Mouse (Mus musculus) Patski (cell line): Measurements from ENCODE around the gene Maco1. TPM values are rescaled to one million over a fixed set of nuclear protein-coding genes. Genes with fewer than 3 reads are reported as not detected.

Source experiments
- ATAC-seq: fragments of 100-300 bp; one replicate; pipeline ENCODE4 v1.8.0; 2021
- CTCF ChIA-PET: fragments of 350-600 bp; sonication (Branson Sonifier 250); formaldehyde crosslinking; loops from one replicate; lab custom pipeline; 2022; ENCODE audit warnings: inconsistent platforms; lab: Charles Lee
- POLR2A ChIA-PET: fragments of 350-600 bp; sonication (Branson Sonifier 250); formaldehyde crosslinking; loops from one replicate; lab custom pipeline; 2022; ENCODE audit warnings: antibody characterized with exemption, inconsistent platforms; lab: Charles Lee
- DNase-seq: peaks from one replicate; pipeline ENCODE4 v3.0.0-alpha.2; 2011; ENCODE audit warnings: low read depth, low spot score
- H3K27me3 ChIP-seq: fragments of 371-371 bp; one replicate; pipeline ENCODE4 v1.5.1; 2021
- CTCF ChIP-seq: fragments of 100-300 bp; IDR thresholded peaks from one replicate; pipeline ENCODE4 v1.5.1; 2021
- in situ Hi-C: fragments of 300-500 bp; cut with MboI; formaldehyde crosslinking; loops from 3 replicates; pipeline ENCODE4 v1.11.1; 2018; ENCODE audit warnings: low pct_unique_long_range_greater_than_20kb, mixed read lengths
- polyA plus RNA-seq: library from polyadenylated mRNA; unstranded; gene quantifications from one replicate; pipeline ENCODE4 v1.2.3, GENCODE M21; 2021

The Maco1 gene
- polyA plus RNA-seq, 1 experiment from 2014 or later, result 27.0 TPM

DNA sequence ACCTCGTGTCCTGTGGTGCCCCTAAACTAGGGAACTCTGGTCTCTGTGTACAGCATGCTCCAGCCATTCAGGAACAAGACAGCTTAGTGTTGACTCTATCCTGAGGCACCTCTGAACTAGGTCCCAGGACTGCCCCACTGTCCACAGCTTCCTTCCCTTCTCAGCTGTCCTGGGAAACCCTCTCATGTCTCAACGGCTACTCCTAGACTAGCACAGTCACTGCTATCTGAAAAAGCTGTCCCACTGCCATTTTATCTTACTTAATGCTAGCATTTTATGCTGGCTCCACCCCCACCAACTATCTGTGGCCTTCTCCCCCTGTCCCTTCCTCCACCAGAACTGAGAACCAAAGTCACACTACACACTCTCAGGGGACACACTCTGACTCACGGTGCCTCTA lies 88.8 kb downstream of the Maco1 start:
- ATAC-seq, result no peak
- no peak for TF ChIP-seq CTCF
- no peak for DNase-seq
- ChIA-PET POLR2A (no interaction called here), CTCF (no interaction called here)
- in situ Hi-C loops, result no loop called here
- H3K27me3 ChIP-seq, result no peaks in the 10 kb centered on the region

- H3K27me3 ChIP-seq, result no peaks in the 10 kb centered on the region
- in situ Hi-C loops, result no loop called here
These were observed 90.8 kb downstream of the Maco1 start for GRCm38 (mm10) chr4:134762360-134762759.

GRCm38 (mm10) chr4:134760793-134761201 lies 92.3 kb downstream of the Maco1 start:
- no peaks in the 10 kb centered on the region for H3K27me3 ChIP-seq
- ChIA-PET CTCF (interaction anchor here (1.3 kb wide), 1 partner anchor 217 kb away, joined by 3 read pairs; no protein-coding TSS in a partner anchor), POLR2A (no interaction called here)
- TF ChIP-seq CTCF, result no peak
- in situ Hi-C loops, result no loop called here
- DNase-seq (no peak), ATAC-seq (peak; percentile 47)

More at GRCm38 (mm10) chr4:134762360-134762759, 90.8 kb downstream of the Maco1 start:
- ATAC-seq (no peak), DNase-seq (no peak)
- CTCF ChIA-PET, result no interaction called here
- POLR2A ChIA-PET, result no interaction called here
- TF ChIP-seq CTCF, result no peak

DNA sequence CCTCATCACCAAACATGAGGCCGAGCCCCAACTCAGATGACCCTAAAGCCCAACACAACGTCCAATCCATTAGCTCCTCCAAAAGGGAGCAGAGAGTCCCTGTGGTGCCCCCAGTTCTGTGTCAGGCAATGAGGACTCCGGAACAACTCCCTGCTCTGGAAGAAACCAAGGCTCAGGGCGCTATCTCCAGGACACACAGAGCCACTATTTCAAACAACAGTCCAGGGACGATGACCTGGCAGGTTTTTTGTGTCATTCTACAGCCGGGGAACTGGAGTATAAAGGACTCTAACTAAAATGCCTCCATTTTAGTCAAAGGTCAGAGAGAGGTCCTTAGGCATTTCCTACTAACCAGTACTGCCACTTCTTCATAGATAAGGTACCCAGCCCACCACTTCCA lies 92.9 kb downstream of the Maco1 start:
- TF ChIP-seq CTCF, result no peak
- DNase-seq, result no peak
- ChIA-PET CTCF (interaction anchor here (1.2 to 1.3 kb wide), 2 partner anchors 10 to 217 kb away, joined by 3 read pairs; no protein-coding TSS in a partner anchor), POLR2A (no interaction called here)
- in situ Hi-C loops, result no loop called here
- no peaks in the 10 kb centered on the region for H3K27me3 ChIP-seq
- ATAC-seq, result no peak

DNA sequence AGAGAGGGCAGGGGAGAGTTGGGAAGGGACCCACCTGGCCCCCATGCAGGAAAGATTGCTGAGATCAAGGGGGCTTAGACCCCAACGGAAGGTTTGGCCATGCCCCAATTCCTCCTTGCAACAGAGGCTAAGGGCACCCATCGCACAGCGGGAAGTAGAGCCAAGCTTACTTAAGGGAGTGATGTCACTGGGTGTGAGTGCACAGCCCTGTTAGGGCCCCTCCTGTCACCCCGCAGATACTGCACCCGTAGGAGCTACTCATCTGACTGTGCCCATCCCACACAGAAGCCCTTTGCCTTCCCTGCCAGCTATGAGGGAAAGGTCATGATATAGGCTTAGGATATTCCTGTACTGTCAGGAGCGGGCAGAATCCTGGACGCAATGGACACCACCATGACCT lies 93.6 kb downstream of the Maco1 start:
- ChIA-PET CTCF (interaction anchor here (1.2 to 1.3 kb wide), 2 partner anchors 10 to 216 kb away, joined by 3 read pairs; no protein-coding TSS in a partner anchor), POLR2A (interaction anchor here (0.5 to 0.8 kb wide), 2 partner anchors 8 to 9 kb away, joined by 3 read pairs; partner anchors contain the start of gene Ldlrap1)
- no peak for DNase-seq
- no peak for ATAC-seq
- in situ Hi-C loops, result no loop called here
- no peak for TF ChIP-seq CTCF
- H3K27me3 ChIP-seq, result no peaks in the 10 kb centered on the region

GRCm38 (mm10) chr4:134758922-134759321 lies 94.2 kb downstream of the Maco1 start:
- POLR2A ChIA-PET, result interaction anchor here (0.5 to 0.8 kb wide), 2 partner anchors 9 to 10 kb away, joined by 3 read pairs; partner anchors contain the start of gene Ldlrap1
- DNase-seq (no peak), ATAC-seq (no peak)
- CTCF ChIA-PET, result no interaction called here
- in situ Hi-C loops, result no loop called here
- no peaks in the 10 kb centered on the region for H3K27me3 ChIP-seq
- TF ChIP-seq CTCF, result no peak

DNA sequence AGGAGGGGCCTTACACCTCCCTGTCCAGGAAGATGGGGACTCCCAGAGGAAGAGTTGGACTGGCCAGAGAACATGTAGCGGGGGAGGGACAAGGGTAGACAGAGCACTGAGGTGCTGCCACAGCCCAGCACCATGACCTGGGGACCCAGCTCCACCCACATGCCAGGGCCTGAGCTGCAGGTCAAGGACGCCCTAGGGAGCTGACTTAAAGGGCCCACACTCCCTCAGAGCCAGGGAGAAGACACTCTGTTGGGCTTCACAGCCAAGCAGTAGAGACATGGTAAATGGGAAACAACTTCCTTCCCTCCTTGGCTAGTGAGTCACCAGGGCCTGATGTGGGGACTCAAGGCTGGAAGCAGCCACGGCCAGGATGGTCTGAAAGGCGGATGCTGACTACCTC lies 94.8 kb downstream of the Maco1 start:
- in situ Hi-C loops, result no loop called here
- ChIA-PET CTCF (no interaction called here), POLR2A (no interaction called here)
- H3K27me3 ChIP-seq, result no peaks in the 10 kb centered on the region
- no peak for DNase-seq
- no peak for TF ChIP-seq CTCF
- no peak for ATAC-seq

- ChIA-PET CTCF (interaction anchor here (1.2 kb wide), 1 partner anchor 11 kb away, joined by 4 read pairs; no protein-coding TSS in a partner anchor), POLR2A (no interaction called here)
- in situ Hi-C loops, result no loop called here
- DNase-seq (no peak), ATAC-seq (no peak)
- H3K27me3 ChIP-seq, result no peaks in the 10 kb centered on the region
- TF ChIP-seq CTCF, result no peak
These were observed 96.2 kb downstream of the Maco1 start for GRCm38 (mm10) chr4:134756953-134757352.

DNA sequence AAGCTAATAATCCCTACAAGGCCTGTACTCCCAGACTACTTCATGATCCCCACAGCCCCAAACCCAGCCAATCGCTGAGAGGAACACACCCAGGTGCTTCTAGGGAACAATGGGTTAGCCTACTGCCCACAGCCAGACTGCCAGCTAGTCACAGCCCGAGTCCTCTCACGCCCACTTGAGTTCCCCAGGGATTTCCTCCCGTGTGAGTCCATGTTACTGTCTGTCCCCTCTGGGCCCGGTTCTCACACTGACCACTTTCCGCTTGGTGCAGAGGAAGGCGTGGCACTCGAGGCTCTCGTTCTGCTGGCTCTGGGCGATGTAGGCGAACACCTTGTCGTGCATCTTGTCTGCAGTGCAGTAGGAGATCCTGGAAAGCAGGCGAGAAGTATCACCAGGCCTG lies 98.2 kb downstream of the Maco1 start:
- in situ Hi-C loops, result no loop called here
- no peak for ATAC-seq
- ChIA-PET POLR2A (no interaction called here), CTCF (no interaction called here)
- DNase-seq, result no peak
- TF ChIP-seq CTCF, result no peak
- H3K27me3 ChIP-seq, result no peaks in the 10 kb centered on the region

DNA sequence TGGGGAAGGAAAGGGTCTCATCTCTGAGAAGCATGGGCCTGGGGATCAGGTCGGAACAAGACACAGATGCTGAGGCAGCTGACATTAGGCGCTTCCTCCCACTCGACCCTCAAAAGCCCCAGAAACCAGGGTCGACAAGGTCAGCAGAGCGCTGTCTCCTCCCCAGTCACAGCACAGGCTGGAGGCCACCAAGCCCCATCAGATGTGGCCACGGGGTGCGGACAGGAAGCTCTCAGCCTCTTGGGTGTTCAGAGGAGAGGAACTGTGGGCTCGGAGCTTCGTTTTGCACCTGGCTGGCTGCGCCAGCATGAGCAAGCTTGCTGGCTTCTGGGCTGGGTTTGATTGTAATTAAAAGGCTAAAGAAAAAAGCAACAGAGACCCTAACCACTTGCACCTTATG lies 98.8 kb downstream of the Maco1 start:
- ChIA-PET CTCF (no interaction called here), POLR2A (no interaction called here)
- no peak for ATAC-seq
- no peak for DNase-seq
- TF ChIP-seq CTCF, result no peak
- in situ Hi-C loops, result no loop called here
- no peaks in the 10 kb centered on the region for H3K27me3 ChIP-seq

- ChIA-PET POLR2A (no interaction called here), CTCF (no interaction called here)
- DNase-seq (no peak), ATAC-seq (no peak)
- TF ChIP-seq CTCF, result no peak
- no peaks in the 10 kb centered on the region for H3K27me3 ChIP-seq
- in situ Hi-C loops, result no loop called here
These were observed 99.5 kb downstream of the Maco1 start for GRCm38 (mm10) chr4:134753516-134754261.
